Mouse (Mus musculus): ENCODE data around the gene Rapgef2. TPM values are rescaled to one million over a fixed set of nuclear protein-coding genes. Genes with fewer than 3 reads are reported as not detected.

The Rapgef2 gene
- polyA plus RNA-seq, 2 experiments = 1.2 TPM

- no peak overlapping the region for H3K4me3 ChIP-seq (ENCODE audit: insufficient read depth in 1 of 2, low read depth in 2 of 2, low read length in 2 of 2)
- ATAC-seq (ENCODE audit: insufficient read depth) = no peak
- no peak for DNase-seq (ENCODE audit: low read depth in 3 of 3, low spot score in 3 of 3)
- no peak overlapping the region for H3K27ac ChIP-seq
- H3K4me1 ChIP-seq (replicated peaks; ENCODE audit: control insufficient read depth in 2 of 2, insufficient read depth in 2 of 2, low read length in 1 of 2) = peaks cover 0 to 5% of the 10 kb centered on the region in 2 experiments; a peak in 2 of 4 replicates
- no peak overlapping the region for H3K4me2 ChIP-seq (ENCODE audit: low read depth)
- no peaks in the 10 kb centered on the region for H3K36me3 ChIP-seq (replicated peaks; ENCODE audit: control insufficient read depth, insufficient read depth, low read depth)
- H3K9ac ChIP-seq (replicated peaks) = no peak overlapping the region
- WGBS (ENCODE audit: insufficient replicate concordance) = 54% methylated on average over 4 of the region's 4 CpGs
- H3K9me3 ChIP-seq (ENCODE audit: control insufficient read depth, low read length) = no peaks in the 10 kb centered on the region
- no peak for TF ChIP-seq EP300 (IDR thresholded peaks at IDR 0.05; ENCODE audit: low read depth)
- no peak for TF ChIP-seq CTCF (IDR thresholded peaks at IDR 0.05; ENCODE audit: low read depth)
- no peaks in the 10 kb centered on the region for H3K27me3 ChIP-seq (ENCODE audit: control insufficient read depth, insufficient read depth, low read length)
Observed at GRCm38 (mm10) chr3:79193001-79193400, 93.3 kb downstream of the Rapgef2 start.

DNA sequence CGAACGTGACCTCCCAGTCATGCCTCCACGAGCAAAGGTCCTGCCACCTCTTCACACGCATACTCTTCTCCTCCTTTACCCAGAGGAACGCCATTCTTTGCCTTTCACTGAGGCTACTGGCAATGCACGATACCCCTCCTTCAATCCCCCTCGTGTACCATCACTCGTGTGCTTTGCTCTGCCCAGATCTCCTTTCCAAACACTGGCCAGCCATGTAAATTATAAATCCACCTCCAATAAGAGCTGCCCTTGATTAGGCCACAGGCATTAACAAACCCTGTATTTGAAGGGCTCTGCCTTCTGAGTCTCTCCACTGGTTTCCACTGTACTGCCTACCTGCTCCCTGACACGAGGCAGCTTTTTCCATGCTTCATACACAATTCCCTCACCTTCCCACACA lies 94.3 kb downstream of the Rapgef2 start:
- Histone ChIP-seq H3K36me3 (replicated peaks; ENCODE audit: control insufficient read depth, insufficient read depth, low read depth) (no peaks in the 10 kb centered on the region), H3K9me3 (ENCODE audit: control insufficient read depth, low read length) (no peaks in the 10 kb centered on the region), H3K27me3 (ENCODE audit: control insufficient read depth, insufficient read depth, low read length) (no peaks in the 10 kb centered on the region), H3K4me2 (ENCODE audit: low read depth) (no peak overlapping the region), H3K9ac (replicated peaks) (no peak overlapping the region), H3K27ac (no peak overlapping the region), H3K4me1 (replicated peaks; ENCODE audit: control insufficient read depth in 2 of 2, insufficient read depth in 2 of 2, low read length in 1 of 2) (peaks cover 0 to 5% of the 10 kb centered on the region in 2 experiments; a peak in 2 of 4 replicates), H3K4me3 (ENCODE audit: insufficient read depth in 1 of 2, low read depth in 2 of 2, low read length in 2 of 2) (no peak overlapping the region)
- TF ChIP-seq EP300 (IDR thresholded peaks at IDR 0.05; ENCODE audit: low read depth) (no peak), CTCF (IDR thresholded peaks at IDR 0.05; ENCODE audit: low read depth) (no peak)
- no peak for DNase-seq (ENCODE audit: low read depth in 3 of 3, low spot score in 3 of 3)
- 76% methylated on average over 9 of the region's 9 CpGs for WGBS (ENCODE audit: insufficient replicate concordance)
- ATAC-seq (ENCODE audit: insufficient read depth) = no peak

GRCm38 (mm10) chr3:79191471-79191870 lies 94.8 kb downstream of the Rapgef2 start:
- Histone ChIP-seq H3K9me3 (ENCODE audit: control insufficient read depth, low read length) (no peaks in the 10 kb centered on the region), H3K4me3 (ENCODE audit: insufficient read depth in 1 of 2, low read depth in 2 of 2, low read length in 2 of 2) (no peak overlapping the region), H3K36me3 (replicated peaks; ENCODE audit: control insufficient read depth, insufficient read depth, low read depth) (no peaks in the 10 kb centered on the region), H3K27ac (no peak overlapping the region), H3K4me2 (ENCODE audit: low read depth) (no peak overlapping the region), H3K9ac (replicated peaks) (no peak overlapping the region), H3K27me3 (ENCODE audit: control insufficient read depth, insufficient read depth, low read length) (no peaks in the 10 kb centered on the region), H3K4me1 (replicated peaks; ENCODE audit: control insufficient read depth in 2 of 2, insufficient read depth in 2 of 2, low read length in 1 of 2) (peaks cover 0 to 5% of the 10 kb centered on the region in 2 experiments; a peak in 2 of 4 replicates)
- 81% methylated on average over 11 of the region's 11 CpGs for WGBS (ENCODE audit: insufficient replicate concordance)
- no peak for DNase-seq (ENCODE audit: low read depth in 3 of 3, low spot score in 3 of 3)
- no peak for ATAC-seq (ENCODE audit: insufficient read depth)
- TF ChIP-seq CTCF (IDR thresholded peaks at IDR 0.05; ENCODE audit: low read depth) (no peak), EP300 (IDR thresholded peaks at IDR 0.05; ENCODE audit: low read depth) (no peak)

DNA sequence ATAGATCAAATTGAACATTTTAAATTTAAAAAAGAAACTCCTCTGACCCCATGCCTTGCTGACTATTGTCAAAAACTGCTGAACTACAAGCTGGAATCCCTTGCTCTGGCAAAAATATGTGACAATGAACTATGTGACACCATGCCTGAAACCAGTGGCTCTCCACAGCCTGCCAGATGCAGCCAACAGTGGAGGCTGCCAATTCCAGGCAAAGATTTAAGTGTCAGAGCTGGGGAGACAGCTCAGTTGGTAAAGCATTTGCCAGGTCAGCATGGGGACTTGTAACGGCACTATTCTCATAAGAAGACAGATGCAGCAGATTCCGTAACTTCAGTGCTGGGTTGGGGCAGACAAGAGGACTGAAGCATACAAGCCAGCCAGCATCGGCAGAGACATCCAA lies 95.9 kb downstream of the Rapgef2 start:
- Histone ChIP-seq H3K4me1 (replicated peaks; ENCODE audit: control insufficient read depth in 2 of 2, insufficient read depth in 2 of 2, low read length in 1 of 2) (peaks cover 0 to 5% of the 10 kb centered on the region in 2 experiments; a peak in 2 of 4 replicates), H3K36me3 (replicated peaks; ENCODE audit: control insufficient read depth, insufficient read depth, low read depth) (no peaks in the 10 kb centered on the region), H3K4me2 (ENCODE audit: low read depth) (no peak overlapping the region), H3K27ac (no peak overlapping the region), H3K4me3 (ENCODE audit: insufficient read depth in 1 of 2, low read depth in 2 of 2, low read length in 2 of 2) (no peak overlapping the region), H3K9me3 (ENCODE audit: control insufficient read depth, low read length) (no peaks in the 10 kb centered on the region), H3K9ac (replicated peaks) (no peak overlapping the region), H3K27me3 (ENCODE audit: control insufficient read depth, insufficient read depth, low read length) (no peaks in the 10 kb centered on the region)
- WGBS (ENCODE audit: insufficient replicate concordance) = 81% methylated on average over 3 of the region's 3 CpGs
- DNase-seq (ENCODE audit: low read depth in 3 of 3, low spot score in 3 of 3) = no peak
- ATAC-seq (ENCODE audit: insufficient read depth) = no peak
- TF ChIP-seq CTCF (IDR thresholded peaks at IDR 0.05; ENCODE audit: low read depth) (no peak), EP300 (IDR thresholded peaks at IDR 0.05; ENCODE audit: low read depth) (no peak)

- H3K4me2 ChIP-seq (ENCODE audit: low read depth) = no peak overlapping the region
- no peaks in the 10 kb centered on the region for H3K9me3 ChIP-seq (ENCODE audit: control insufficient read depth, low read length)
- H3K36me3 ChIP-seq (replicated peaks; ENCODE audit: control insufficient read depth, insufficient read depth, low read depth) = no peaks in the 10 kb centered on the region
- ATAC-seq (ENCODE audit: insufficient read depth) (no peak), DNase-seq (ENCODE audit: low read depth in 3 of 3, low spot score in 3 of 3) (no peak)
- no peaks in the 10 kb centered on the region for H3K27me3 ChIP-seq (ENCODE audit: control insufficient read depth, insufficient read depth, low read length)
- no peak overlapping the region for H3K27ac ChIP-seq
- H3K9ac ChIP-seq (replicated peaks) = no peak overlapping the region
- H3K4me1 ChIP-seq (replicated peaks; ENCODE audit: control insufficient read depth in 2 of 2, insufficient read depth in 2 of 2, low read length in 1 of 2) = no peaks in the 10 kb centered on the region
- WGBS (ENCODE audit: insufficient replicate concordance) = 68% methylated on average over 1 of the region's 1 CpGs
- TF ChIP-seq EP300 (IDR thresholded peaks at IDR 0.05; ENCODE audit: low read depth) (no peak), CTCF (IDR thresholded peaks at IDR 0.05; ENCODE audit: low read depth) (no peak)
- H3K4me3 ChIP-seq (ENCODE audit: insufficient read depth in 1 of 2, low read depth in 2 of 2, low read length in 2 of 2) = no peak overlapping the region
Observed at GRCm38 (mm10) chr3:79187912-79188311, 98.4 kb downstream of the Rapgef2 start.

Data from liver, embryonic 14.5 days (tissue).